Mouse (Mus musculus): ENCODE measurements around the gene Dysf.

The Dysf gene

DNA sequence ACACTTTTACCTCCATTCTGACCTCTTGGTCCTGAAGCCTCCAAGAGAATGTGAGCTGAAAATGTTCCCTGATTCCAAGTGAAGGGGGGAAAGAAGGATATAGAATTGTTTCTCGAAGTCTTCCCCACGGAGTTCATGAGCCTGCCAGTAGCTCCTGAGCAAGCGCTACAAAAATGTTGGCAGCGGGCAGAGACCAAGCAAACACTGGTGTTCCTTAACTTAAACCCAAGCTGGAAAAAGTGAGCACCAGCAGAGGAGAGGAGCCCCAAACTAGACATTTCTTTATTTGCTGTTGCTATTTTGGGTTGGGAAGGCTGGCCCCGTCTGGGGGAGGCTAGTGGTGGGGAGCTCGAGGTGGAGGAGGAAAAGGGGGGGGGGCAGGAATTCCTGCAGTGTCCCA lies 102.0 kb downstream of the Dysf start:
- in situ Hi-C loops (cut with MboI, MseI) = no loop called here

DNA sequence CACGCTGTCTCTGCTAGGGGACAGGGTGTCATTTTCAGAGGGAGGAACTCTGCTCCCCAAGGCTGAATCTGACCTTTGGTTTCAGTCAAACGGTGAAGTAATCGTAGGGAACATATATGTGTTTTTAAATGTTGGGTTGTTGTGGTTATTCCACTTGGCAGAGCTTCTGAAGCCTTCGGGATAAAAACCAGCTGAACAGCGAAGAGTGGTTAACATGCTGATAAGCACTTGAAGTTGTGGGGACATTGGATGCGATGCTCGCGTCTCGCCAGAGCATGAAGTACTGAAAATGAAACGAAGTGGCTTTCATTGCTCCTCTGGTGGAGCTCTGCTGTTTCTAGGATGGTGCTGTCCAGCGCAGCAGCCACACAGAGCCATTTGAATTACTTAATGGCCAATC lies 102.7 kb downstream of the Dysf start:
- in situ Hi-C loops (cut with MboI, MseI) = no loop called here

DNA sequence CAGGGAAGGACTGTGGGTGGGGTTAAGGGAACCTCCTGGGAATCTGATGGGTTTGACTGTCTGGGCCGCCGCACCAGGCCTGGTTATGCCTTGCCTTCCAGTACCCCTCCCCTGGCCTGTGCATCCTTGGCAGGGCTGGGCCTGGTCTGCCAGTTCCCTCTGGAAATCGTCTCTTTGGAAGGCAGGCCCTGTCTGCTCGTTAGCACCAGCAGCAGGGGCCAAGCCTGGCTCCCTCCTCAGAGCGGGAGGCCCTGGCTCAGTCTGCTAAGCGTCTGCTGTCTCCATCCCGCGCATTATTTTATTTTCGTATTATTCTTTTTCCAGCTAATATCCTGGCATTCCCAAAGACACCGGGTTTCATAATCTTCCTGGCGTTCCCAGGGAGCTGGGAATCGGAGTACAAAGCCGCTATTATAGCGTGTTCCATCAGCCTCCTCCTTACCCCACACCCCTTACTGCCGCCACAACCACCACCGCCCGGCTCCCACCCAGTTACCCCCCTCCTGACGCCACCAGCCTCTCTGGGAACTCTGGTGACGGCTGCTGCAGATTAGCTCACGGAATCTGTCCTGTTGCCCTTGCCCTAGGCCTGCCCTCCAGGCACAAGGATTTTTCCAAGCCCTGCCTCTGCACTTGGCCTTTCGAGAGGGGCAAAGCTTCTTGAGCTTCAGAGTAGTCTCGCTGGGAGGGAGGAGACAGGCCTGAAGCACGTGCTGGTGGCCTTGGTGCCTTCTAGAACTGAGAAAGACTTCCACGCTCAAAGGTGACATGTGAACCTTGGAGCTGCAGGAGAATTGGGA lies 111.5 kb downstream of the Dysf start:
- in situ Hi-C loops (cut with MboI, MseI) = no loop called here

DNA sequence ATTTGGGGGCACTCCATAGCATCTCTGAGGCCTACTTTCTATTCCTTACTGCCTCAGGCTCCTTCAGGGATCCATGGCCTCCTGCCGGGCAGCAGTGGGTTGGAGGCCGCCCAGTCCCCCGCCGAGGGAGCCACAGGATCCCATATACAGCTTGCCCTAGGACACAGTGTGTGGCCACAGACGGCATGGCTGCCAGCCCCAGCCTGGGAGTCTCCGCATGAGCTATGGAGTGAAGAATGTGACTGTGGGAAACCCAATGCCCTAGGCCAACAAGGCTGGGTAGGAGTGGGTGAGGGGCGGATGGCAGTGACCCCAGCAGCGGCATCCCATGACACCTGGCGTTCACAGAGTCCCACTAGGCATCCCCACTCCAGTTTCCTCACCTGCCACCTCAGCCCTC lies 116.2 kb downstream of the Dysf start:
- in situ Hi-C loops (cut with MboI, MseI) = no loop called here

DNA sequence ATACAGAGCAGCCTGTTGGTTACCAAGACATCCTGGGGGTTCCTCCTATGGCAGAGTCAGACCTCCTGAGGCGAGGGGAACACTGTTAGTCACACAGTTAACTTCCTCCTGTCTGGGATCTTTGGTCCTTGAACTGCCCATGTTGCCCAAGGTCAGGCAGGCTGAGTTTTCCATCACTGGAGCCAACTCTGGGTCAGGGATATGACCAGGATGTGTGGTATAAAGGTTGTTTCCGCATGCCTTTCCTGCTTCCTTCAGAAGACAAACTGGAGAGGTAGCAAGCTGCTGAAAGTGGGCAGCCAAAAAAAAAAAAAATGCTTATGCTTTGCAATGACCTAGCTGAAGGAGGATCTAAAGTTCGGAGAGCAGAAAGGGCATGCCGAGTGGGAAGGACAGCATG lies 116.7 kb downstream of the Dysf start:
- in situ Hi-C loops (cut with MboI, MseI) = no loop called here

GRCm38 (mm10) chr6:84128229-84128628 lies 119.8 kb downstream of the Dysf start:
- in situ Hi-C loops (cut with MboI, MseI) = no loop called here

GRCm38 (mm10) chr6:84130867-84131266 lies 122.5 kb downstream of the Dysf start:
- in situ Hi-C loops (cut with MboI, MseI) = no loop called here

DNA sequence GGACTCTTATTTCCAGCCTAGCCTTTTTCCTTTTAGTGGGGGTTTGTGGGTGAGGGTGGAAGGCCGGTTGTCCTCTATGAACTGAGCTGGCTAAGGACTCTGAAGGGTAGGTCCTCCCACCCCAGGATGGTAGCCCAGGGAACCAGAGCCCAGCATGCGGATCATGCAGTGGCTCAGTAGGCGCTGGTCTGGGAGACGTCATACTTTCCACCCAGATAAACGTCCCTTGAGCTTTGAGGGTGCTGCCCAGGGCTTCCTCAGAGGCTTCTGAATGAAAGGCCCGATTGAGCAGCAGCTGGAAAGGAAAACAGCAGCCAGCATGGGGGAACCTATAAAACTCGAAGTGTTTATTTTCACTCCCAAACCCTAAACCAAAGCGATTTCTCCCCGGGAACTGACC lies 123.1 kb downstream of the Dysf start:
- in situ Hi-C loops (cut with MboI, MseI) = no loop called here

- in situ Hi-C loops (cut with MboI, MseI) = no loop called here
Measured at GRCm38 (mm10) chr6:84133053-84133452, 124.7 kb downstream of the Dysf start.

- in situ Hi-C loops (cut with MboI, MseI) = no loop called here
Measured at GRCm38 (mm10) chr6:84133996-84134721, 125.8 kb downstream of the Dysf start.

DNA sequence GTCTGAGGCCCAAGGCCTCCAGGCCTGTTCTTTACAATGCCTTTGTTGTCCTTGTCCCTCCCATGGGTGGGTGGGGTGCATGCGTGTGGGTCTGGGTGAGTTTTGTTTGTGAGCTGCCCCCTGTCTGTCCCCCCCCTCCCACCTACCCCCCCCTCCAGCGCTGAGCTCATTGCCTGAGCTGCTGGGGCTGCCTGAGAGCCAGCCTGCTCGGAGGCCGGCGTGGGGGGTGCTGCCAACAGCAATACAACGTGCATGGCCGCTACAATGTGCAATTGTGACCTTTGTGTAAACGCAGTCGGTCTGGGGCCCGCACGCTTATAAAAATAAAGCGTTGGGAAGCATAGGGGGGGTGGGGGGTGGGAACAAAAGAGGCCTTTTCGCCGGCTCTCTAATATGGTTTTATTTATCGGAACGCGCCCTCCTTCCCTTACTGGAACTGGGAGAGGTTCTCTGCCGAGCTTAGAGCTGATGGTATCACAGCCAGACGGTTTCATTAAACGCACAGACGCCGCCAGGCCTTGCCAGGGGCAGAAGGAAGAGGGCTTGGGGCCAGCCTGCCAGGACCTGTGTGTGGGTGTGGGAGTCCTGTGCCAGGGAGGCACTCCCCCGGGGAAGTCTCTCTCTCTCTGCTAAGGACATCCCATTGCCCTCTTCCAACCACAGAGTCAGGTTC lies 126.5 kb downstream of the Dysf start:
- in situ Hi-C loops (cut with MboI, MseI) = loop anchor here (5.0 kb wide), 1 partner anchor 52 kb away; no protein-coding TSS in a partner anchor

GRCm38 (mm10) chr6:84135709-84136108 lies 127.3 kb downstream of the Dysf start:
- in situ Hi-C loops (cut with MboI, MseI) = loop anchor here (5.0 kb wide), 1 partner anchor 52 kb away; no protein-coding TSS in a partner anchor

- in situ Hi-C loops (cut with MboI, MseI) = loop anchor here (5.0 kb wide), 1 partner anchor 51 kb away; no protein-coding TSS in a partner anchor
Measured at GRCm38 (mm10) chr6:84136345-84136744, 128.0 kb downstream of the Dysf start.

- in situ Hi-C loops (cut with MboI, MseI) = loop anchor here (5.0 kb wide), 1 partner anchor 47 kb away; no protein-coding TSS in a partner anchor
Measured at GRCm38 (mm10) chr6:84139932-84140331, 131.5 kb downstream of the Dysf start.

DNA sequence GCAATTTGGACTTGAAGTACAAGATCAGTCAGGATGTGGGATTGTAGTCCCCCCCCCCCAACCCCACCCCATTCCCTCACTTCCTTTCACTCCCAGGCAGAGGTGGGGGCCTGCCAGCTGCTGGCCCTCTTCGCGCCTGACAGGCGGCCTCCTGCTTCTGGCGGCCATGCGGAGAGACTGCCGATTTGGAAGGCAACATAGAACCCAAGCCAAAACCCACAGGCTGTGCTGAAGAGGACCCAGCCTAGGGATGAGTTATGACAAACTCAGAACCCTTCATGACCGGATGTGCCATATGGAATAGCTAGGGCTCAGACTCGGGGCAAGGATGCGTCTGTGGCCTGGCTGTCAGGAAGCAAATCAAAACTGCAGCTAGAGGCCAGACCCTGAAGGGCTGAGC lies 134.1 kb downstream of the Dysf start:
- in situ Hi-C loops (cut with MboI, MseI) = no loop called here

DNA sequence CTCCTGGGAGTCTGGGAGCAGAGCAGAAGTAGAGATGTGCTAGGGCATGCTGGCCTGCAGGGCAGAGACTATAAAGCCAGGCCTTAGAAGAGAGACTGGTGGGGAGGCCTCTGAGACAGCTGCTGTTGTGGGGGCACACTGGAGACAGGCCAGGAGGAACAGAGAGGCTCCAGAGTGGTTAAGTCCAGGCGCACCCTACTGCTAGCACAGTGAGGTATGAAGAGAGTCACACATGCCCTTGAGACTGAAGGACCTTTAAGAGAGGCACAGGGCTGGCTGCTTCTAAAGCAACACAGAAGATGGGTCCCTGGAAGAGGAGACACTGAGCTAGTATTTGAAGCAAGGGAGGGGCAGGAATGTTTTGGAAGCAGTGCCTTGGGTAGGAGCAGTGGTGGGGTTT lies 134.9 kb downstream of the Dysf start:
- in situ Hi-C loops (cut with MboI, MseI) = no loop called here

DNA sequence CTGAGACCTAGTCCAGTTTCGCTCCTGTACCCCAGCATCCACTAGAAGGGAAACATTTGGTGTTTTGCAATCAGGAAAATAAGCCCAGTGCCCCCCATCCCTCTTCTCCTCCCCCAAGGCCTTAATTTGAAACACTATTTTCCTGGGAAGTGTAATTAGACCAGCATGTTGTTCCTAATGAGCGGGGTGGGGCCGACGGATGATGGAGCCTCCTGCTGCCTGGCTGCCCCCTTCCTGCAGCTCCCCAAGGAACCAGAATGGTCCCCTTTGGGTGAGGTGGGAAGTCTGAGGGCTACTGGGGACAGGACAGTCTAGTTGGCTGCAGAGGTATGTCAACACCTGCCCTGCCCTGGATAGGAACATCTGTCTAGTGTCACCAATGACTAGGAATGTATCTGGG lies 136.0 kb downstream of the Dysf start:
- in situ Hi-C loops (cut with MboI, MseI) = no loop called here

DNA sequence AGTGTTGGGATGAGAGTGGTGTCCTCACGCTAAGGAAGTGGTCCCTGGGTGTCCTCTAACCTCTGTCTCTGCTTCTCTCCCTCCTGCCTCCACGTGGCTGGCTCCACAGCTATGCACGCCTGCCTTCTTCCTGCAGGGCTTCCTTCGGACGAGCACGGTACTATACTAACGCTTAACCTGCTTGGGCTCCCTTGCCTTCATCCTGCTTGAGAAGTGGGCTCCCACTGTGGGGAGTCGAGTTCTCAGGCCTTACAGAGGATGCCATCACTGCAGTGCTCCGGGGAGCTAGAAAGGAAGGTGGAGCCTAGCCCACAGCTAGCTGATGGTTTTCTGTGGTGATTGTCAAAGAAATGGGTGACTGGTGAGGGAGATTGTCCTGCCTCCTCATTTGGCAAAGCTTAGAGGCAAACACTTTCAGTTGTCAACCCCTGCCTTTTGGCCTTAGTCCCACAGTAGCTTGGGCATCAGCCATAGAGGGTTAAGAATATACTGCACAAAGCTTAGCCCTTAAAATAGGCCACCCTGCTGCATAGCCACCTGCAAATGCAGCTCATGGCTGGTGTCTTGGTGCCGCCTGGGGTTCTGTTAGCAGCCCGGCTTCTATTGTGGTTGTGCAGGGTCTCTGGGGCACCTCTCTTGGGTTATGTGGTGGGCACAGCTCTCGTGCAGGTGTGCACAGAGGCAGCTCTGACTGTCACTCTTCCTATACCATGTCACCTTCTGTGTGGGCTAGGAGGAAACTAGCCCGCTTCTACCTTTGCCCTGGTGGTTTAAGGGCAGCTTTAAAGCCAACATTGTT lies 139.0 kb downstream of the Dysf start:
- in situ Hi-C loops (cut with MboI, MseI) = no loop called here

DNA sequence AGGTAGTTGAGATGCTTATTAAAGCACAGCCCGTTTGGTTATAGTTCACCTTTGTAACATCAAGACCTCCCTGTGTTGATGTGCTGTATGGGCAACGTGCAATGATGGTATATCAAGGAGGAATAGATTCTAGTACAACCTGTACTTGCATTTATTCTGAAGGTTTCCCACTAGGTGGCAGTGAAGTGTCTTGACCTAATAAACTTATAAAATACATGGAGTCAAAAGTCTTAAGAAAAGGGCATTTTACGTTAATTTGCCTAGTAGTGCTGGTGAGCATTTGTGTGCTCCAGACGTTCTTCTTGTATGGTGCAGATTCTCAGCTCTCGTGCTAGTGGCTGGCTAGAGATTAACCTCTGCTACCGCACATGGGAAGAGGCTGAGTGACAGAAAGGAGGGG lies 140.1 kb downstream of the Dysf start:
- in situ Hi-C loops (cut with MboI, MseI) = no loop called here

GRCm38 (mm10) chr6:84154508-84154907 lies 146.1 kb downstream of the Dysf start:
- in situ Hi-C loops (cut with MboI, MseI) = no loop called here

- in situ Hi-C loops (cut with MboI, MseI) = no loop called here
Measured at GRCm38 (mm10) chr6:84155765-84156164, 147.4 kb downstream of the Dysf start.

Data from regulatory T cell (primary cell).